Mouse (Mus musculus) testis, adult 2 months (tissue): ENCODE results near the gene Idi2.

Experiments
- CTCF ChIP-seq: fragments of 200-500 bp; IDR thresholded peaks from 2 replicates; pipeline ENCODE4 v1.5.1; 2012; ENCODE audit warnings: low read depth, mild to moderate bottlenecking, inconsistent platforms, low read length, moderate library complexity; ENCODE audit not compliant: control insufficient read depth, insufficient read depth, insufficient replicate concordance
- POLR2A ChIP-seq: fragments of 200-500 bp; IDR thresholded peaks from 2 replicates; pipeline ENCODE4 v1.6.1; 2012; ENCODE audit warnings: low read depth, mild to moderate bottlenecking, inconsistent platforms, low read length, moderate library complexity; ENCODE audit not compliant: control insufficient read depth

- TF ChIP-seq POLR2A, result no peak
- TF ChIP-seq CTCF, result no peak
Observed at GRCm38 (mm10) chr13:8965224-8965623, 12.6 kb downstream of the Idi2 start.
